Mouse (Mus musculus) embryonic facial prominence, embryonic 13.5 days (tissue): ENCODE data around the gene Ilf3. TPM values are rescaled to one million over a fixed set of nuclear protein-coding genes. Genes with fewer than 3 reads are reported as not detected.

Experiments used
- ATAC-seq: fragments of 200-750 bp; cut with Nextera tagmentation; 2 replicates; pipeline ENCODE4 v1.8.0; 2017; ENCODE audit warnings: low read depth; ENCODE audit not compliant: insufficient number of reproducible peaks, insufficient read depth, low FRiP score, low TSS enrichment
- H3K27ac ChIP-seq: fragments of 300-500 bp; sonication (generic); 2 replicates; pipeline ENCODE4 v1.5.1; 2015; ENCODE audit warnings: moderate library complexity, mild to moderate bottlenecking, inconsistent platforms
- H3K27me3 ChIP-seq: fragments of 300-500 bp; sonication (generic); 2 replicates; pipeline ENCODE4 v1.6.1; 2015; ENCODE audit warnings: mild to moderate bottlenecking, inconsistent platforms
- H3K36me3 ChIP-seq: fragments of 300-500 bp; sonication (generic); 2 replicates; pipeline ENCODE4 v1.6.1; 2015; ENCODE audit warnings: mild to moderate bottlenecking, inconsistent platforms
- H3K4me1 ChIP-seq: fragments of 300-500 bp; sonication (generic); 2 replicates; pipeline ENCODE4 v1.6.1; 2015; ENCODE audit warnings: inconsistent platforms
- H3K4me2 ChIP-seq: fragments of 300-500 bp; sonication (generic); 2 replicates; pipeline ENCODE4 v1.6.1; 2015; ENCODE audit warnings: moderate library complexity, mild to moderate bottlenecking, inconsistent platforms
- H3K4me3 ChIP-seq: fragments of 300-500 bp; sonication (generic); 2 replicates; pipeline ENCODE4 v1.5.1; 2015; ENCODE audit warnings: mild to moderate bottlenecking, inconsistent platforms
- H3K9ac ChIP-seq: fragments of 300-500 bp; sonication (generic); 2 replicates; pipeline ENCODE4 v1.6.1; 2015; ENCODE audit warnings: mild to moderate bottlenecking, inconsistent platforms
- H3K9me3 ChIP-seq: fragments of 300-500 bp; sonication (generic); 2 replicates; pipeline ENCODE4 v1.6.1; 2016; ENCODE audit warnings: inconsistent platforms
- WGBS: fragments of 180-500 bp; shearing (Covaris S2); methylation state at CpG from one replicate; pipeline ENCODE4 v1.1.7; 2015; ENCODE audit warnings: mixed read lengths; 5-methylcytosine and 5-hydroxymethylcytosine counted together
- polyA plus RNA-seq: library from polyadenylated mRNA; unstranded; fragments of >200 nt; fragmentation: Nextera tagmentation; extraction: Ambion mirVana; gene quantifications from 2 replicates; pipeline ENCODE4 v1.2.1, GENCODE M21; 2015

The Ilf3 gene
- polyA plus RNA-seq, 1 experiment from 2014 or later = 252 TPM

DNA sequence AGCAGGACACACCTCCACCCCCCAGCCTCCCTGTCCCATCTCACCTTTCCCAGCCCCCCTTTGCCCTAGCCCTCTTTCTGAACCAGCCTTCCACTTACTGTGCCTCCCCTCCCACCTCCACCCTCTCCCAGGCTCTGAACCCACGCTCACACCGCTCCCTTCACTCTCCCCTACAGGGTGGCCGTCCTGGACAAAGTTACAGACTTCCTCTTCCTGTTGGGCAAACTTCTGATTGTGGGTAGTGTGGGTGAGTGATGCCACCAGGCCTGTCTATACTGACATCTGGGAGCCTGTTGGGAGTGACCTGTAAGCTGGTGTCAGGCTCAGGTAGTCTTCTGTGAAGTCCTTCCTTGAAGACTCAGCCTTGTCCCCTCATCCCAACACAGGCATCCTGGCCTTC, 19.5 kb upstream of the Ilf3 start:
- no peak overlapping the region for H3K27ac ChIP-seq
- ATAC-seq = no peak
- H3K4me3 ChIP-seq = no peak overlapping the region
- peaks cover 13% of the 10 kb centered on the region for H3K4me1 ChIP-seq
- no peaks in the 10 kb centered on the region for H3K27me3 ChIP-seq
- no peak overlapping the region for H3K9ac ChIP-seq
- H3K4me2 ChIP-seq = no peak overlapping the region
- no peaks in the 10 kb centered on the region for H3K9me3 ChIP-seq
- H3K36me3 ChIP-seq = peaks cover 84% of the 10 kb centered on the region
- 84% methylated on average over 3 of the region's 3 CpGs for WGBS

DNA sequence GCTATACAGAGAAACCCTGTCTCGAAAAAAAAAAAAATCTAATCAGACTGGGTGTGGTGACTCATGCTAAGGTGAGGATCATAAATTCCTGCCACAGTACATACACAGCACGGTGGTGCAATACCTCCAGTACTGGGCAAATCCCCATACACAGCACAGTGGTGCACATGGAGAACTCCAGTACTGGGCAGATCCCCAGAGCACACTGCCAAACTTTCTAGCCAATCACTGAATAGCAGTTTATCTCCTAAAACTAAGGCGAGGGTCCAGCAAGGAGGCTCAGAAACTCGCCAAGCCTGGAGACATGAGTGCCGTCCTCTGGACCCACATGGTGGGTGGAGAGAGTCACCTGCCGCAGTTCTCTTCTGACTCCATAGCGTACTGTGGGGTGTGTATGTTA, 16.5 kb upstream of the Ilf3 start:
- H3K27ac ChIP-seq = no peak overlapping the region
- H3K4me1 ChIP-seq = peaks cover 24% of the 10 kb centered on the region
- no peak overlapping the region for H3K4me2 ChIP-seq
- H3K27me3 ChIP-seq = no peaks in the 10 kb centered on the region
- H3K36me3 ChIP-seq = peaks cover 89% of the 10 kb centered on the region
- no peaks in the 10 kb centered on the region for H3K9me3 ChIP-seq
- 90% methylated on average over 7 of the region's 7 CpGs for WGBS
- ATAC-seq = no peak
- no peak overlapping the region for H3K9ac ChIP-seq
- no peak overlapping the region for H3K4me3 ChIP-seq

DNA sequence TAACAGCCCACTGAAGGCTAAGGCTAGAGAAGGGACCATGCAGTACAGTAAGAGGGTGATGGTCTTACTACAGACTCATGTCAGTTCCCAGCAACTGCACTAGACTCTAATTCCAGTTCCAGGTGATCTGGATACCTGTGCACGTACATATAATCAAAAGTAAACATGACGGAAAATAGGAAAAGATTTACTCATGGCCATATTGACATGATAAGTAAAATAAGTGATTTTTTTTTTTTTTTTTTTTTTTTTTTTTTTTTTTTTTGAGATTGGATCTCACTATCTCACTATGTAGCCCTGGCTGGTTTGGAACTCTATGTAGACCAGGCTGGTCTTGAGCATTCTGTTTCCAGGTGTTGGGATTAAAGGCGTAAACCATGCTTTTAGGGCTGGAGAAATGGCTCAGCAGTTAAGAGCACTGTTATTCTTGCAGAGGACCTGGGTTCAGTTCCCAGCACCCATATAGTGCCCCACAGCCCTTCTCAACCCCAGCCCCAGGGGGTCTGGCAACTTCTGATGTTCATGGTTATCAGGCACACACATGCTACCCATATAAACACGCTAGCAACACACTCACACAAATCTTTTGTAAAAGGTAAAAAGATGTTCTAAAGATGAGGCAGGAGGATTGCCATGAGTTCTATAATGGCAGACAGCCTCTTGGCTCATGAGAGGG, 15.8 kb upstream of the Ilf3 start:
- H3K36me3 ChIP-seq = peaks cover 84% of the 10 kb centered on the region
- 91% methylated on average over 4 of the region's 4 CpGs for WGBS
- ATAC-seq = no peak

GRCm38 (mm10) chr9:21352463-21353372, 15.0 kb upstream of the Ilf3 start:
- Histone ChIP-seq H3K36me3 (peaks cover 75% of the 10 kb centered on the region), H3K27me3 (no peaks in the 10 kb centered on the region), H3K4me1 (peaks cover 24% of the 10 kb centered on the region), H3K4me2 (peak overlapping the region; percentile 28), H3K4me3 (no peak overlapping the region), H3K27ac (peak overlapping the region; percentile 88), H3K9ac (peak overlapping the region; percentile 59), H3K9me3 (no peaks in the 10 kb centered on the region)
- ATAC-seq = peak; percentile 29; the same call in 1 of the 2 replicates
- 21% methylated on average over 20 of the region's 20 CpGs for WGBS

More for the DNA sequence above, 15.8 kb upstream of the Ilf3 start:
- Histone ChIP-seq H3K27ac (peak overlapping the region; percentile 88), H3K4me3 (no peak overlapping the region), H3K4me1 (peaks cover 24% of the 10 kb centered on the region), H3K4me2 (peak overlapping the region; percentile 28; the same call in 1 of the 2 replicates), H3K27me3 (no peaks in the 10 kb centered on the region), H3K9me3 (no peaks in the 10 kb centered on the region), H3K9ac (0 out of 2 replicates have a peak overlapping the region, but pooled peaks have one; percentile 59)

GRCm38 (mm10) chr9:21353373-21353686, 14.3 kb upstream of the Ilf3 start:
- ATAC-seq = 0 out of 2 replicates have a peak, but pooled peaks have one; percentile 24
- no peaks in the 10 kb centered on the region for H3K9me3 ChIP-seq
- H3K4me2 ChIP-seq = peak overlapping the region; percentile 28; the same call in 1 of the 2 replicates
- peak overlapping the region; percentile 59; the same call in 1 of the 2 replicates for H3K9ac ChIP-seq
- peaks cover 69% of the 10 kb centered on the region for H3K36me3 ChIP-seq
- peak overlapping the region; percentile 88 for H3K27ac ChIP-seq
- H3K4me1 ChIP-seq = peaks cover 24% of the 10 kb centered on the region
- no peak overlapping the region for H3K4me3 ChIP-seq
- WGBS = 32% methylated on average over 2 of the region's 2 CpGs
- H3K27me3 ChIP-seq = no peaks in the 10 kb centered on the region

- Histone ChIP-seq H3K36me3 (peaks cover 56% of the 10 kb centered on the region), H3K4me3 (no peak overlapping the region), H3K27me3 (no peaks in the 10 kb centered on the region), H3K4me1 (peaks cover 24% of the 10 kb centered on the region), H3K27ac (peak overlapping the region; percentile 63), H3K9me3 (no peaks in the 10 kb centered on the region), H3K4me2 (no peak overlapping the region), H3K9ac (no peak overlapping the region)
- WGBS = 84% methylated on average over 6 of the region's 6 CpGs
- no peak for ATAC-seq
Observed at GRCm38 (mm10) chr9:21354796-21355195, 12.9 kb upstream of the Ilf3 start.

GRCm38 (mm10) chr9:21356981-21357718, 10.5 kb upstream of the Ilf3 start:
- WGBS = 0% methylated on average over 1 of the region's 1 CpGs
- Histone ChIP-seq H3K4me1 (peaks cover 27% of the 10 kb centered on the region), H3K9me3 (no peaks in the 10 kb centered on the region), H3K4me3 (no peak overlapping the region), H3K27me3 (peaks cover 5% of the 10 kb centered on the region), H3K4me2 (no peak overlapping the region), H3K36me3 (peaks cover 35% of the 10 kb centered on the region), H3K9ac (no peak overlapping the region), H3K27ac (no peak overlapping the region)
- no peak for ATAC-seq

DNA sequence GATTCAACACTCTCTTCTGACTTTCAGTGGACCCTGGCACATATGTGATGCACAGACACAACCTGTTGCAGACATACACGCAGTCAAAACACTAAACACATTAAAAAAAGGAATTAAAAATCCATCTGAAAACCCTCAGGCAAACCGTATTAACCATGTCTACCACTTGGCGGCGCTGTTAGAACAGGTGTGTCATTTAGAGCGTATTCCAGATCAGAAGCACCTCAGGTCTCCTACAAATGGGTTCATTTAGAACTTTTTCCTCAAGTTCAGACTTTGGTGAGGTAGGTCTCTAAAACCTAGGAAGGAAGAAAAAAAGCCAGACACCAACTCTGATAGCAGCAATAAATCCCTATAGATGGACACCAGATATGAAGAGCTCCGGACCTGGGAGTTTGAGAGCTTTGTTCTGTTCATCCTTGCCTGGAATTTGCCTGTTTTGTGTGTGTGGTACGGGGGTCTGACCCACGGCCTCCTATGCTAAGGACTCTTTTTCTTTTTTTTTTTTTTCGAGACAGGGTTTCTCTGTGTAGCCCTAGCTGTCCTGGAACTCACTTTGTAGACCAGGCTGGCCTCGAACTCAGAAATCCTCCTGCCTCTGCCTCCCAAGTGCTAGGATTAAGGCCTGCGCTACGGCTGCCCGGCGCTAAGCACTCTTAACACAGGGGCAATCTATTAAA, 990 bp upstream of the Ilf3 start:
- H3K36me3 ChIP-seq = peaks cover 3% of the 10 kb centered on the region
- peaks cover 19% of the 10 kb centered on the region for H3K4me1 ChIP-seq
- peaks cover 2% of the 10 kb centered on the region for H3K27me3 ChIP-seq
- 38% methylated on average over 14 of the region's 14 CpGs for WGBS
- H3K9me3 ChIP-seq = no peaks in the 10 kb centered on the region
- H3K27ac ChIP-seq = peak overlapping the region; percentile 89
- peak overlapping the region; percentile 73 for H3K4me3 ChIP-seq
- H3K9ac ChIP-seq = peak overlapping the region; percentile 59; the same call in 1 of the 2 replicates
- no peak for ATAC-seq
- H3K4me2 ChIP-seq = peak overlapping the region; percentile 62

GRCm38 (mm10) chr9:21368131-21368584, 487 bp downstream of the Ilf3 start:
- peaks cover 18% of the 10 kb centered on the region for H3K36me3 ChIP-seq
- H3K9ac ChIP-seq = peak overlapping the region; percentile 90
- no peaks in the 10 kb centered on the region for H3K27me3 ChIP-seq
- H3K27ac ChIP-seq = peak overlapping the region; percentile 91
- peak; percentile 56 for ATAC-seq
- H3K4me3 ChIP-seq = peak overlapping the region; percentile 73
- peaks cover 23% of the 10 kb centered on the region for H3K4me1 ChIP-seq
- no peaks in the 10 kb centered on the region for H3K9me3 ChIP-seq
- WGBS = under 1% methylated on average over 38 of the region's 38 CpGs
- peak overlapping the region; percentile 83 for H3K4me2 ChIP-seq

- Histone ChIP-seq H3K4me1 (peaks cover 23% of the 10 kb centered on the region), H3K4me2 (peak overlapping the region; percentile 83), H3K27ac (no peak overlapping the region), H3K27me3 (no peaks in the 10 kb centered on the region), H3K36me3 (peaks cover 23% of the 10 kb centered on the region), H3K9me3 (no peaks in the 10 kb centered on the region), H3K4me3 (peak overlapping the region; percentile 73), H3K9ac (peak overlapping the region; percentile 90)
- no peak for ATAC-seq
- 63% methylated on average over 11 of the region's 11 CpGs for WGBS
Observed at GRCm38 (mm10) chr9:21369080-21369479, 1.4 kb downstream of the Ilf3 start.

DNA sequence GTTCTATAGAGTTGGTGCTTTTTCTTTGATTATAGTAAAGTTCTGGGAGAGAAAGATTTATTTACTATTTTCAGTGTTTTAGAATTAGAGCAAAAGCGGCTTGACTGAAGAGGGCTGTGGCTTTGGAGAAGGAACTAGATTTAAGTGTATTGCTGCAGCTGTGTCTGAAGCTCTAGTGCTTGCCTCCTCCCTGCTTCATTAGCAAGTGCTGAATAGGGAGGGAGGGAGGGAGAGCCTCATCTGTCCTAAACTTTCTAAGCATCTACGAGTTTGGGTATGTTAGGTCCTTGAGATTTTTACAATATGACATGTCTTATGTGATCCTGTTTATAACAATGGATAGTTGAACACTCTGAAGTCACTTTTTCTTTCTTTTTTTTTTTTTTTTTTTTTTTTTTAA, 3.2 kb downstream of the Ilf3 start:
- H3K4me2 ChIP-seq = peak overlapping the region; percentile 83
- H3K27ac ChIP-seq = no peak overlapping the region
- no peak overlapping the region for H3K9ac ChIP-seq
- H3K4me1 ChIP-seq = peaks cover 23% of the 10 kb centered on the region
- WGBS = 79% methylated on average over 2 of the region's 2 CpGs
- H3K27me3 ChIP-seq = no peaks in the 10 kb centered on the region
- H3K4me3 ChIP-seq = 0 out of 2 replicates have a peak overlapping the region, but pooled peaks have one; percentile 6
- ATAC-seq = no peak
- no peaks in the 10 kb centered on the region for H3K9me3 ChIP-seq
- peaks cover 31% of the 10 kb centered on the region for H3K36me3 ChIP-seq
